Mouse (Mus musculus) stomach, postnatal 0 days (tissue): ENCODE results near the gene Rnf38.

Source experiments
- CTCF ChIP-seq: IDR thresholded peaks from 2 replicates; pipeline ENCODE4 v1.5.1; 2016; ENCODE audit warnings: antibody characterized with exemption, low read depth, mild to moderate bottlenecking, moderate library complexity
- EP300 ChIP-seq: optimal IDR thresholded peaks from 2 replicates; pipeline ENCODE3; 2016; ENCODE audit warnings: antibody characterized with exemption

DNA sequence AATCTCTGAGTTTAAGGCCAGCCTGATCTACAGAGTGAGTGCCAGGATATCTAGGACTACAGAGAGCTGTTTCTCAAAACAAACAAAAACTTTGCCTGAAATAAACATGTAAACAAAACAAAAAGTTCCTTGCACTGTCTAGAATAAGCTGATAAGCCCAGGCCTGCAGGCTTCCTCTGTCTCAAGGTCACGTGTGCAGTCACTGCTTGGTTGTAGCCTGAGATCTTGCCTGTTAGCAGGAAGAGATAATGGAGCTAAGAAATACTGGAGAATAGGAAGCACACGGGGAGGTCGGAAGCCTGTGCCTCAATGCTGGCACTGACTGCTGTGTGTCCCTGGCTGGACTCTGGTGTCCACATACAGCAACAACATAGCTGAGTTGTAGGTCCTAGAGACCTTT is 31.9 kb upstream of the Rnf38 start:
- TF ChIP-seq CTCF, result no peak
- no peak for TF ChIP-seq EP300
